Mouse (Mus musculus) left cerebral cortex, postnatal 10 days (tissue): ENCODE data around the gene Golph3l. TPM values are rescaled to one million over a fixed set of nuclear protein-coding genes. Genes with fewer than 3 reads are reported as not detected.

ENCODE experiments used
- DNase-seq, 2 experiments: peaks; one replicate each; pipeline ENCODE4 v3.0.0; 2021 to 2022; ENCODE audit warnings: low spot score in 2 of 2, mixed read lengths in 1 of 2; ENCODE audit errors: extremely low spot score in 1 of 2
- intact Hi-C: fragments of 180-260 bp; cut with DNase I; formaldehyde crosslinking; loops from one replicate; pipeline ENCODE4 v1.15.1; 2025
- total RNA-seq, 2 experiments: library from RNA; stranded (reverse); gene quantifications; 2 replicates each; pipeline ENCODE4 v1.2.3; 2021

Gene Golph3l
- total RNA-seq, 2 experiments from 2014 or later, result 16.3 to 19.5 TPM

DNA sequence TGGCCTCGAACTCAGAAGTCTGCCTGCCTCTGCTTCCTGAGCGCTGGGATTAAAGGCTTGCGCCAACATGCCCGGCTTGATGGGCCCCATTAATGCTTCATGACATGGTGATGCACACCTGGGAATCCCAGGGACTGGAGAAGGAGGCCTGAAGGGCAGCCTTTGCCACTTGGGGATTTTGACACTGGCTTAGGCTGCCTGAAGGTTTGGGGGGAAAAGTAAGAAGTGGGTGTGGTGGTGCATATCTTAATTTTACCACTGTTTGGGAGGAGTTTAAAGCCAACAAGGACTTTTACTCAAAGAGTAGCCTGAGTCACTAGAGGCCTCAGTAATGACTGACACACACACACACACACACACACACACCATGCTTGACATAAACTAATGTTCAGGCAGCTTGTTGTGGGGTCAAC, 76.2 kb downstream of the Golph3l start:
- intact Hi-C loops, result no loop called here
- no peak for DNase-seq

DNA sequence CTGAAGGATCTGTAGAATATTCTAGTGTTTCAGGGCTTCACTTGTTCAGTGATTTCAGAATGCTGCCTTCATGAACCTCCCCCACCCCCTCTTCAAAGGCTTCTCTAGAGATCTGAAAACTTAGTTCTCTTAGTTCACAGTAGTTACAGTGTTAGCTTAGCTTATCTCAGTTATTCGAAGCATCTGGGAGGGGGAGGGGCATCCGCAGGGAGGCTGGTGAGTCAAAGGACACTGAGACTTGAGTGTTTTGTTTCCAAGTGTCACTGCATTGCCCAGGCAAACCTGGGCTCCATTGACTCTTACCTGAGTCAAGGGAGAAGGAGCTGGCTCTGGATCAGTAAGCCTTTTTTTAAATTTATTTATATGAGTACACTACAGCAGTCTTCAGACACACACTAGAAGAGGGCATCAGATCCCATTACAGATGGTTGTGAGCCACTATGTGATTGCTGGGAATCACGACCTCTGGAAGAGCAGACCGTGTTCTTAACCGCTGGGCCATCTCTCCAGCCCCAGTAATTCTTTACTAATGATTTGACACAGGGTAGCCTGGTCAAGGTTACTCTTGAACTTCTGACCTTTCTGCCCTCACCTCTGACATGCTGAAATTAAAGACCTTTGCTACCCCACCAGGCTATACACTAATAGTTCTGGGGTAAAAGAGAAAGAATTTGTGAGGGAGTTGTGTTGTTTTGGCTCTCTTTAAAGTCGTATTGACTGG, 77.5 kb downstream of the Golph3l start:
- DNase-seq, result no peak
- intact Hi-C loops, result no loop called here

DNA sequence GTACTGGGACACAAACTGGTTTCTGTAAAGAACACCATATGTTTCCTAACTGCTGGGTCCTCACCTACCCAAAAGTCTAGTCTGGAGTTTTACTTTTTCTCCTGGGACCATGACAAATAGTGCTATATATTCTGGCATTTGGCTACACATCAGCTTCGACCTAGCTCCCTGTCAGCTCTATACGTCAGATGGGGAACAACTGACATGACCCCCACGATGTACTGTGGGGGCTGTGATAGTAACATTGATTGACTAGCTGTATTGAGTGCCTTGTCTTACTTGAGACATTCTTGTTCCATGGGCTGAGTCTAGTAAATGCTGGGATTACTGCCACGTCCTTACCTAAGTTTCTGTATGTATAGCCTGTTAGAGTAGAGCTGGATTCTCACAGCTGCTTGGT, 78.8 kb downstream of the Golph3l start:
- intact Hi-C loops, result no loop called here
- DNase-seq, result no peak

DNA sequence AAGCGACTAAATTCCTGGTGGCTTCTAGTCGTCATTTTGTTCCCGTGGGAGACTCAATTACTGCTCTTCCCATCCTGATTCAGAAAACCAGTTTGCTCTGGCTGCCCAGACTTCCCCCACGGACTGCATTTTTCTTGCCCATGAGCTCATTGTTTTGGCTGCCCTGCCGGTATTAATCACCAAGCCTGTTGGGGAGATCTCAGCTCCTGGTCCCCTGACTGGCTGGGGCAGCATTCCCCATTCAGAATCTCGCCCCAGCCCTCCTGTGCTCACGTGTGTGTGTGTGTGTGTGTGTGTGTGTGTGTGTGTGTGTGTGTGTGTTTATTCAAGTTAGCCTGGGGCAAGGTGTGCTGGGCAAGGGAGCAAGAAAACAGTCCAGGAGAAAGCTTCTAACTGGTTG, 79.3 kb downstream of the Golph3l start:
- no peak for DNase-seq
- intact Hi-C loops, result no loop called here

Other genes starting within 250 kb of the Golph3l start
- 10 to 100 TPM; 46.8 to 47.2 TPM for gene Setdb1, start 231.7 kb upstream of the Golph3l start, total RNA-seq
- gene 4930558C23Rik, start 186.1 kb upstream of the Golph3l start, total RNA-seq, result not detected
- gene Arnt, start 154.5 kb upstream of the Golph3l start, total RNA-seq, result 10 to 100 TPM; 34.1 to 36.0 TPM
- 10 to 100 TPM; 14.5 to 18.9 TPM for gene Ctsk, start 89.7 kb upstream of the Golph3l start, total RNA-seq
- gene Ctss, start 62.1 kb upstream of the Golph3l start, total RNA-seq, result 10 to 100 TPM; 18.5 to 19.0 TPM
- gene Hormad1, start 29.3 kb upstream of the Golph3l start, total RNA-seq, result not detected
- 100 to 1,000 TPM; 231 to 238 TPM for gene Ensa, start 36.1 kb downstream of the Golph3l start, total RNA-seq
- gene Mcl1, start 69.9 kb downstream of the Golph3l start, total RNA-seq, result 10 to 100 TPM; 62.2 to 63.0 TPM
- 1 to 10 TPM in 1 of 2 experiments, under 1 TPM in 1; 0.73 to 1.3 TPM for gene Adamtsl4, start 99.0 kb downstream of the Golph3l start, total RNA-seq
- 10 to 100 TPM in 1 of 2 experiments, 1 to 10 TPM in 1; 6.6 to 12.9 TPM for gene Ecm1, start 150.6 kb downstream of the Golph3l start, total RNA-seq
- gene Tars2, start 171.3 kb downstream of the Golph3l start, total RNA-seq, result 10 to 100 TPM; 38.0 to 38.7 TPM
- 10 to 100 TPM; 56.3 to 62.3 TPM for gene Rprd2, start 229.9 kb downstream of the Golph3l start, total RNA-seq